Comparison of ENCODE assay signal across 9 mouse cellular contexts in genomic region chr11:98393317-98393716, GRCm38 (mm10). TPM values are rescaled to one million over a fixed set of nuclear protein-coding genes. Genes with fewer than 3 reads are reported as not detected.
DNase-seq lines count a peak whose midpoint lies in the region; ATAC-seq lines count a peak whose summit lies in the region.
"Had no signal": no experiment of that assay in that cellular context is flagged by ENCODE, and none has a peak within 500 bp of the region (broad histone marks: within the 10 kb centered on the region; RNA-seq: fewer than 3 reads in every experiment).

No protein-coding gene starts in this region.

- intact Hi-C loops in left cerebral cortex, postnatal 10 days (cut with DNase I), result no loop called here

- no peak overlapping the region for H3K27ac ChIP-seq in hindbrain, embryonic 13.5 days
- H3K27ac ChIP-seq in hindbrain, embryonic 11.5 days (ENCODE audit: low read depth, low read length), result no peak overlapping the region
- H3K27ac ChIP-seq: midbrain, embryonic 12.5 days had no signal

- peaks cover 12% of the 10 kb centered on the region for H3K36me3 ChIP-seq in hindbrain, embryonic 13.5 days
- no peaks in the 10 kb centered on the region for H3K36me3 ChIP-seq in hindbrain, embryonic 11.5 days (ENCODE audit: control insufficient read depth, insufficient read depth, low read length)
- H3K36me3 ChIP-seq: midbrain, embryonic 12.5 days had no signal

- no peaks in the 10 kb centered on the region for H3K9me3 ChIP-seq in hindbrain, embryonic 13.5 days
- H3K9me3 ChIP-seq in hindbrain, embryonic 11.5 days (ENCODE audit: control insufficient read depth, low read length), result no peaks in the 10 kb centered on the region
- H3K9me3 ChIP-seq: midbrain, embryonic 12.5 days had no signal

- no peak for DNase-seq in hindbrain, embryonic 11.5 days (ENCODE audit: low spot score)
- peak; percentile 57 for DNase-seq in c-Kit-positive CD71-positive TER-119-negative erythroid progenitor cells, embryonic 14.5 days (ENCODE audit: low read depth)
- DNase-seq in lung, postnatal 25 days (ENCODE audit: low spot score), result peak; percentile 59
- peak; percentile 81 to 88 for DNase-seq in thymus, postnatal 36 days
- no peak for DNase-seq in left cerebral cortex, postnatal 10 days (ENCODE audit: extremely low spot score in 1 of 2, low spot score in 2 of 2)
- no peak for DNase-seq in cerebellum, adult 18-20 months

- peaks cover 25% of the 10 kb centered on the region for H3K4me1 ChIP-seq in hindbrain, embryonic 13.5 days (replicated peaks)
- no peaks in the 10 kb centered on the region for H3K4me1 ChIP-seq in hindbrain, embryonic 11.5 days (replicated peaks; ENCODE audit: control insufficient read depth, insufficient read depth, low read length)

- no peak overlapping the region for H3K4me2 ChIP-seq in hindbrain, embryonic 13.5 days
- no peak overlapping the region for H3K4me2 ChIP-seq in hindbrain, embryonic 11.5 days (replicated peaks; ENCODE audit: low read depth, low read length)
- H3K4me2 ChIP-seq: midbrain, embryonic 12.5 days had no signal

- 69% methylated on average over 6 of the region's 6 CpGs for WGBS in hindbrain, embryonic 13.5 days
- WGBS in hindbrain, embryonic 11.5 days, result 80% methylated on average over 6 of the region's 6 CpGs

- peaks cover 46% of the 10 kb centered on the region for H3K27me3 ChIP-seq in hindbrain, embryonic 13.5 days
- H3K27me3 ChIP-seq in hindbrain, embryonic 11.5 days (ENCODE audit: control insufficient read depth, insufficient read depth, low read length), result peaks cover 3% of the 10 kb centered on the region

- H3K4me3 ChIP-seq in hindbrain, embryonic 13.5 days, result no peak overlapping the region
- no peak overlapping the region for H3K4me3 ChIP-seq in hindbrain, embryonic 11.5 days (ENCODE audit: low read depth, low read length)
- H3K4me3 ChIP-seq: midbrain, embryonic 12.5 days had no signal

- H3K9ac ChIP-seq in hindbrain, embryonic 13.5 days, result peak overlapping the region; percentile 13; the same call in 1 of the 2 replicates
- no peak overlapping the region for H3K9ac ChIP-seq in hindbrain, embryonic 11.5 days (ENCODE audit: low read depth, low read length)
- H3K9ac ChIP-seq: midbrain, embryonic 12.5 days had no signal

- no peak for ATAC-seq in hindbrain, embryonic 13.5 days (ENCODE audit: low FRiP score)
- ATAC-seq in hindbrain, embryonic 11.5 days (ENCODE audit: low FRiP score), result no peak
- peak; percentile 47 to 59 for ATAC-seq in hematopoietic stem cell, adult 5-6 weeks (replicated peaks in 1 of 2; ENCODE audit: insufficient read depth in 1 of 2, low FRiP score in 2 of 2, low TSS enrichment in 1 of 2, low read depth in 1 of 2, poor library complexity in 2 of 2, severe bottlenecking in 2 of 2)

RNA-seq across cellular contexts. Expression of gene Pgap3, which starts 7.0 kb away (rescaled TPM):
- 9.4 and 10.4 TPM in 2 replicates for polyA plus RNA-seq in hindbrain, embryonic 13.5 days (2015; fragmentation: Nextera tagmentation; extraction: Ambion mirVana)
- 4.3 and 4.5 TPM in 2 replicates for polyA plus RNA-seq in hindbrain, embryonic 11.5 days (2014; fragmentation: Nextera tagmentation; extraction: Ambion mirVana)
- total RNA-seq in hematopoietic stem cell, adult 5-6 weeks (2017), result 5.6 and 7.4 TPM in 2 replicates
- total RNA-seq in left cerebral cortex, postnatal 10 days (2021), result 10 to 100 TPM in 1 of 2 experiments, 1 to 10 TPM in 1; 8.6 to 10.1 TPM

RNA-seq across cellular contexts. Expression of gene Pnmt, which starts 7.1 kb away (rescaled TPM):
- polyA plus RNA-seq in hindbrain, embryonic 13.5 days (2015; fragmentation: Nextera tagmentation; extraction: Ambion mirVana), result 3.2 and 4.2 TPM in 2 replicates
- 0.54 and 0.93 TPM in 2 replicates for polyA plus RNA-seq in hindbrain, embryonic 11.5 days (2014; fragmentation: Nextera tagmentation; extraction: Ambion mirVana)
- total RNA-seq in hematopoietic stem cell, adult 5-6 weeks (2017), result not detected in 2 replicates
- 1 to 10 TPM in 1 of 2 experiments, under 1 TPM in 1; 0.61 to 1.1 TPM for total RNA-seq in left cerebral cortex, postnatal 10 days (2021)

RNA-seq across cellular contexts. Expression of gene Tcap, which starts 9.7 kb away (rescaled TPM):
- 0.21 and 0.35 TPM in 2 replicates for polyA plus RNA-seq in hindbrain, embryonic 13.5 days (2015; fragmentation: Nextera tagmentation; extraction: Ambion mirVana)
- polyA plus RNA-seq in hindbrain, embryonic 11.5 days (2014; fragmentation: Nextera tagmentation; extraction: Ambion mirVana), result 0.53 and 0.54 TPM in 2 replicates
- 0.56 TPM in 1 of 2 replicates, not detected in the other for total RNA-seq in hematopoietic stem cell, adult 5-6 weeks (2017)
- 1 to 10 TPM; 5.4 to 6.9 TPM for total RNA-seq in left cerebral cortex, postnatal 10 days (2021)

RNA-seq across cellular contexts. Expression of gene Erbb2, which starts 19.0 kb away (rescaled TPM):
- 8.4 and 9.9 TPM in 2 replicates for polyA plus RNA-seq in hindbrain, embryonic 13.5 days (2015; fragmentation: Nextera tagmentation; extraction: Ambion mirVana)
- 15.5 and 17.2 TPM in 2 replicates for polyA plus RNA-seq in hindbrain, embryonic 11.5 days (2014; fragmentation: Nextera tagmentation; extraction: Ambion mirVana)
- not detected in 2 replicates for total RNA-seq in hematopoietic stem cell, adult 5-6 weeks (2017)
- total RNA-seq in left cerebral cortex, postnatal 10 days (2021), result 1 to 10 TPM; 2.4 TPM

RNA-seq across cellular contexts. Expression of gene Stard3, which starts 35.1 kb away (rescaled TPM):
- polyA plus RNA-seq in hindbrain, embryonic 13.5 days (2015; fragmentation: Nextera tagmentation; extraction: Ambion mirVana), result 44.4 and 44.7 TPM in 2 replicates
- polyA plus RNA-seq in hindbrain, embryonic 11.5 days (2014; fragmentation: Nextera tagmentation; extraction: Ambion mirVana), result 40.1 and 43.2 TPM in 2 replicates
- total RNA-seq in hematopoietic stem cell, adult 5-6 weeks (2017), result 16.5 and 24.5 TPM in 2 replicates
- 10 to 100 TPM; 19.8 to 20.2 TPM for total RNA-seq in left cerebral cortex, postnatal 10 days (2021)

Comparison
In these comparisons a context has a peak if more than half of its experiments do, and no peak if none do; other contexts are left out.
1. ATAC-seq: peak in hematopoietic stem cell, adult 5-6 weeks (2 of 2); none in hindbrain, embryonic 13.5 days (single experiment) and hindbrain, embryonic 11.5 days (single experiment).
2. DNase-seq: peak in c-Kit-positive CD71-positive TER-119-negative erythroid progenitor cells, embryonic 14.5 days (single experiment), lung, postnatal 25 days (single experiment) and thymus, postnatal 36 days (2 of 2); none in hindbrain, embryonic 11.5 days (single experiment), left cerebral cortex, postnatal 10 days (0 of 2) and cerebellum, adult 18-20 months (0 of 2).